Mouse (Mus musculus): ENCODE measurements around the gene Gdi2.

Gdi2 gene

GRCm38 (mm10) chr13:3547856-3548255 is 10.0 kb downstream of the Gdi2 start:
- no peak for DNase-seq

GRCm38 (mm10) chr13:3563130-3563529 is 25.3 kb downstream of the Gdi2 start:
- DNase-seq, result no peak

- DNase-seq, result no peak
Measured at GRCm38 (mm10) chr13:3563953-3564352, 26.1 kb downstream of the Gdi2 start.

GRCm38 (mm10) chr13:3590789-3591188 is 52.9 kb downstream of the Gdi2 start:
- DNase-seq, result no peak

- no peak for DNase-seq
Measured at GRCm38 (mm10) chr13:3594311-3594710, 56.4 kb downstream of the Gdi2 start.

- no peak for DNase-seq
Measured at GRCm38 (mm10) chr13:3596232-3596631, 58.4 kb downstream of the Gdi2 start.

- DNase-seq, result no peak
Measured at GRCm38 (mm10) chr13:3609780-3610117, 71.9 kb downstream of the Gdi2 start.

GRCm38 (mm10) chr13:3610118-3610794 is 72.4 kb downstream of the Gdi2 start:
- no peak for DNase-seq

GRCm38 (mm10) chr13:3610795-3611438 is 73.1 kb downstream of the Gdi2 start, which contains the start of gene Fam208b:
Gene Fam208b, minus strand, starts transcription at chr13:3611108.
- DNase-seq, result peak; percentile 97 to 99

Data from cerebellum, postnatal 25 days (tissue).